Mouse (Mus musculus) left cerebral cortex, postnatal 4 days (tissue): ENCODE measurements around the gene Rpl23a. TPM values are rescaled to one million over a fixed set of nuclear protein-coding genes. Genes with fewer than 3 reads are reported as not detected.
"Not testable (repeated sequence)": the region's sequence is repeated elsewhere in the genome, so short reads cannot be mapped to it uniquely, and the experiment has no call there.

Experiments
- DNase-seq: peaks from one replicate; pipeline ENCODE4 v3.0.0-alpha.2; 2022
- intact Hi-C: fragments of 180-260 bp; cut with DNase I; formaldehyde crosslinking; loops from one replicate; pipeline ENCODE4 v1.15.1; 2025
- microRNA-seq: library from miRNA; unstranded; fragments of <30 nt; microRNA quantifications from one replicate; pipeline ENCODE4 v1.2.0, GENCODE M21; 2022
- total RNA-seq, 2 experiments: library from RNA; stranded (reverse); gene quantifications; 2 replicates each; pipeline ENCODE4 v1.2.3; 2021

Rpl23a gene
- total RNA-seq, 2 experiments from 2014 or later, result 1,093 to 1,122 TPM

DNA sequence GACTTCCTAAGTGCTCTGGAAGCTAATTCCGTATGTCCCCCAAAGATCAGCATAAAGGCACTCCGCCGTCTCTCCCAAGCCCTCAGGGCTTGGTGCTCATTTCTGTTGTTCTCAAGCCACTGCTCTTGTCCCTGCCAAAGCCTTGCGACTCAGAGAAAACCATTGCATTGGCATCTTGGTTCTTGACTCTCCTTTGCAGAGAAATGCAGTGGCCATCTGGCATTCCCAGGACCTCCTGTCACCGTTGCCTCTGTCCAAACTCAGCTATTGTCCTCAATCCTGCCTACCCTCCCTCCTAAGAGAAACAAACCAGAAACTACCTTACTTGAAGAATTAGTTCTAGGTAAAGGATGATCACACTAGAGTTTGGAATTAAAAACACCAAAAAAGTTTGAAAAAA lies 27.7 kb downstream of the Rpl23a start:
- intact Hi-C loops, result no loop called here
- DNase-seq, result no peak

DNA sequence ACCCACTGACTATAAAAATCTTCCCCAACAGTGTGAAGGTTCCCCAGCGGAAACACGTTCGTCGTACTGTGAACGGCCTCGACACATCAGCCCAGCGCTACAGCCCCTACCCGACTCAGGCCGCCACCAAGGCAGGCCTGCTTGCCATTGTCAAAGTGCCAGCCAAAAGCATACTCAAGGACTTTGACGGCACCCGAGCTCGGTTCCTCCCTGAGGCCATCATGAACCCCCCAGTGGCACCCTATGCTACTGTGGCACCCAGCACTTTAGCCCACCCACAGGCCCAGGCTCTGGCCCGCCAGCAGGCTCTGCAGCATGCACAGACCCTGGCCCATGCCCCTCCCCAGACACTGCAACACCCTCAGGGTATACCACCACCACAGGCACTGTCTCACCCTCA lies 29.6 kb downstream of the Rpl23a start:
- no peak for DNase-seq
- intact Hi-C loops, result no loop called here

GRCm38 (mm10) chr11:78152299-78153231 lies 30.8 kb downstream of the Rpl23a start:
- intact Hi-C loops, result no loop called here

DNA sequence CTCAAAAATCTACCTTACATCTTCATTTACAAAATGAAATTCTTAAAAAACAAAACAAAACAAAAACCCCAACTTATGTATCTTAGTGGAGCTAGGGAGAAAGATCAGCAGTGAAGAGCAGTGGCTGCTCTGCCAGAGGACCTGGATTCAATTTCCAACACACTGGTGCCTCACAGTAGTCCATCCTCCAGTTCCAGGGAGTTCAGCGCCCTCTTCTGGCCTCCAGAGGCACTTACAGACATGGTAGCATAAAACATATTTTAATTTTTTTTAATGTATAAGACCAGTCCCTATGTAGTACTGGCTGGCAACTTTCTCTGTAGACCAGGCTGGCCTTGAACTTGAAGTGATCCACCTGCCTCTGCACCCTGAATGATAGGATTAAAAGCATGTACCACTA lies 32.2 kb downstream of the Rpl23a start:
- intact Hi-C loops, result no loop called here
- DNase-seq, result no peak

More at GRCm38 (mm10) chr11:78152299-78153231, 30.8 kb downstream of the Rpl23a start:
- DNase-seq, result peak; percentile 97

DNA sequence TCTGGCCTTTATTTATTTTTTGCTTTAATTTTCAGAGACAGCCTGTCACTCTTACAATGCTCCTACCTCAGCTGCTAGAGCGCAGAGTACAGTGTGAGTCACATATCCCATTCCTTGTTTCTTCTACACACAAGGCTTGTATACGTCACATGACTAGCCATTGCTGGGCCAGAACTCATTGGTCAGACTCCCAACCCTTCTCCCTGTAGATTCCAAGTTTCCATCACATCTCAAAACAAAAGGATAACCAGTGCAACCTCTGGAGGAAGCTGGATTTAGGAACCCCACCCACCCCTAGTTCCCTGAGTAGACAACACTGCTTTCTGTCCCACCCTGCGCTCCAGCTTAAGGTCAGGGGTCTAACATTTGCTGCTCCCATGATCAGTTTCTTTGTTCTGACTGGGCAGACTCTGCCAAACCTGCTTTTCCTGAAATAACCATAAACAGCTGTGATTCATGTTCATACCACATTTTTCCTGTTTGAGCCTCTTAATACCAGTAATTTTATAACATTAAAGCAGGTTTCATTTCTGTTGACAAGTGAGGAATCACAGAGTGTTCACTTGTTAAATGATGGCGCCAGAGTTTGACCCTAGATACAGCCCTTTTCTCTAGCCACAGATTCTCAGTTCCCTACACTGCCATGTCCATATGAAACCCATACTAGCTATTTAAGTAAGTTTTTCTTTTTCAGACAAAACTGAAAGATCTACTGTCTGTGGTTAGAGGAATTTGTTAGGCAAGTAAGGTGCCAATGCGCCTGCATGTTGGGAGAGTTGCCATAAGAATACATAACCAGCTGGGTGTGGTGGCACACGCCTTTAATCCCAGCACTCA lies 36.5 kb downstream of the Rpl23a start:
- intact Hi-C loops, result no loop called here
- no peak for DNase-seq

- DNase-seq, result no peak
- intact Hi-C loops, result no loop called here
These were observed 37.2 kb downstream of the Rpl23a start for GRCm38 (mm10) chr11:78146168-78146567.

DNA sequence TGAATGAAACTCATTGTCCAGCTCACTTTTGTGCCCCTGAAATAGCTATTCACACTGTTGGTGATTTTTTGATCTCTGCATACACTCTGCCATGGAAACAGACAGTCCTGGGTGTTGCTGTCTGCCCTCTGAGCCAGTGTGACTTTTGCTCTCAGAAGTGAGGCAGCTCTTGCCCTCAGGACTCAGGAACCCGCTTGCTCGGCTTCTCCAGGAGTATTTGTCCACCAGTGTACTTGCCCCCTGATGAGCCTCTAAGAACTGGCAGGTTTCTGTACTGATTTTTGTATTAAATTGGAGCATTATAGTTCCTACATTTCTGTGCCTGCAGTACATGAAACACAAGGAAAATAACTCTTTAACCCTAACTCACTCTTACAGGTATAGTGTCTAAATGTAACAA lies 39.9 kb downstream of the Rpl23a start:
- no peak for DNase-seq
- intact Hi-C loops, result no loop called here

DNA sequence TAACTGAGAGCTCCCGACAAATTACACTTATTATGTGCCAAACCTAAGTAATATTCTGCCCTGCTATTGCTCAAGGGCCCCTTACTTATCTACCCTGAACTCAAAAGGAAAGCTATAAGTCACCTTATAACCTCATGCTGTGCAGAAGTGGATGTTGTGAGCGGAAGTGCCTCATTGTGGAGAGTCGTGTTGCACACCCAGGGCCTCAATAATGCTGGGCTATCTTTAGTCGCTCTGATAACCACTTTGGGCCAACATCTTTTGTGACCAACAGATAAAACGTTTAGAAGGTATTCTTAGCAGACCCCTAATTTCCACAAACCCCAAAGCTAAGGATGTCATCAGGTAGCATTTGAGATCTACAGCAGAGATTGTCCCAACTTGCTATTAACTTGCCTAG lies 42.7 kb downstream of the Rpl23a start:
- intact Hi-C loops, result no loop called here
- no peak for DNase-seq

DNA sequence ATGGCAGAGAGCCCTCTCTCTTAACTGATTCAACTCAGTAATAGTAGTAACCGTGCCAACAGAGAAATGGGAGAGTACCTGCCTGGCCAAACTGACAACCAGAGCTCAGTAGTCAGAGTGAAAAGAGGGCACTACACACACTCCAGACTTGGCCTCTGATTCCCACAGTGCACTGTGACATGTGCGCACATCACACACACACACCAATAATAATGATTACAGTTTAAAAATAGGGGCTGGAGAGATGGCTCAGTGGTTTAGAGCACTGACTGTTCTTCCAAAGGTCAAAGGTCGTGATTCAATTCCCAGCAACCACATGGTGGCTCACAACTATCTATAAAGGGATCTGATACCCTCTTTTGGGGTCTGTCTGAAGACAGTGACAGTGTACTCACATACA lies 45.4 kb downstream of the Rpl23a start:
- DNase-seq, result no peak
- intact Hi-C loops, result no loop called here

GRCm38 (mm10) chr11:78137584-78137983 lies 45.8 kb downstream of the Rpl23a start:
- no peak for DNase-seq
- intact Hi-C loops, result no loop called here

DNA sequence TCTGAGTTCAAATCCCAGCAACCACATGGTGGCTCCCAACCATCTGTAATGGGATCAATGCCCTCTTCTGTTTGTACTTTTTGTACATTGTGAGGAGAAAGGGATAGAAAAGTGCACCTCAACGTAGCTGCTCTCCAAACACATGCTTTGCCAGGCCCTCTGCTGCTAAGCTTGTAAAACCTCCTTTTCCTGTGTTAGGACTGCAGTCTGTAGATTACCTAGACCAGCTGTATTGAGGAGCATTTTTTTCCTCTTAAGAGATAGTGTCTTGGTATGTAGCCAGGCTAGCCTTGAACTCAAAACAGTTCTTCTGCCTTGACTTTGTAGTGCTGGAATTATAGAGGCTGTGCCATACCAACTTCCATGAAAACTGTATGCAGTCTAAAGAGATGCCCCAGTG lies 47.3 kb downstream of the Rpl23a start:
- no peak for DNase-seq
- intact Hi-C loops, result no loop called here

GRCm38 (mm10) chr11:78135314-78135713 lies 48.1 kb downstream of the Rpl23a start:
- DNase-seq, intact Hi-C loops: not testable (repeated sequence)

GRCm38 (mm10) chr11:78134344-78134743 lies 49.0 kb downstream of the Rpl23a start:
- intact Hi-C loops, result no loop called here
- no peak for DNase-seq

- DNase-seq, result no peak
- intact Hi-C loops, result no loop called here
These were observed 49.5 kb downstream of the Rpl23a start for GRCm38 (mm10) chr11:78133915-78134314.

Small RNA genes within 50 kb of the gene (microRNA-seq; reads per million reads assigned to microRNA genes)
- 1.2 reads per million for gene Mir7653

Other genes with a start within 250 kb of the Rpl23a start
- gene Phf12, start 200.8 kb downstream of the Rpl23a start, total RNA-seq, result 10 to 100 TPM; 62.0 to 63.9 TPM
- 10 to 100 TPM; 29.1 to 33.5 TPM for gene Dhrs13, start 151.3 kb downstream of the Rpl23a start, total RNA-seq
- gene Flot2, start 145.7 kb downstream of the Rpl23a start, total RNA-seq, result 100 to 1,000 TPM; 108 to 109 TPM
- gene Eral1, start 103.2 kb downstream of the Rpl23a start, total RNA-seq, result 10 to 100 TPM; 20.0 to 21.0 TPM
- gene Fam222b, start 88.9 kb downstream of the Rpl23a start, total RNA-seq, result 10 to 100 TPM; 26.9 TPM
- gene Traf4, start 18.0 kb downstream of the Rpl23a start, total RNA-seq, result 10 to 100 TPM; 74.4 to 79.6 TPM
- 1 to 10 TPM; 6.0 to 6.5 TPM for gene Nek8, start 6.9 kb downstream of the Rpl23a start, total RNA-seq
- gene Tlcd1, start 6.9 kb downstream of the Rpl23a start, total RNA-seq, result 10 to 100 TPM; 15.4 to 17.3 TPM
- gene Rab34, start 4.8 kb upstream of the Rpl23a start, total RNA-seq, result 10 to 100 TPM; 53.4 to 55.9 TPM
- gene Proca1, start 9.8 kb upstream of the Rpl23a start, total RNA-seq, result 1 to 10 TPM; 3.3 to 4.2 TPM
- 10 to 100 TPM; 50.2 to 58.7 TPM for gene Sdf2, start 62.2 kb upstream of the Rpl23a start, total RNA-seq
- gene Supt6, start 62.4 kb upstream of the Rpl23a start, total RNA-seq, result 10 to 100 TPM; 72.5 to 75.1 TPM
- gene 2610507B11Rik, start 78.2 kb upstream of the Rpl23a start, total RNA-seq, result 100 to 1,000 TPM; 111 to 113 TPM
- gene BC030499, start 107.3 kb upstream of the Rpl23a start, total RNA-seq, result 1 to 10 TPM in 1 of 2 experiments, under 1 TPM in 1; 0.72 to 1.1 TPM
- 1 to 10 TPM; 5.2 to 6.2 TPM for gene Spag5, start 117.9 kb upstream of the Rpl23a start, total RNA-seq
- gene Aldoc, start 139.4 kb upstream of the Rpl23a start, total RNA-seq, result 100 to 1,000 TPM; 109 to 113 TPM
- 10 to 100 TPM; 52.9 to 59.9 TPM for gene Pigs, start 144.8 kb upstream of the Rpl23a start, total RNA-seq
- gene Unc119, start 159.9 kb upstream of the Rpl23a start, total RNA-seq, result 10 to 100 TPM; 51.8 to 57.5 TPM
- not detected for gene Foxn1, start 203.0 kb upstream of the Rpl23a start, total RNA-seq
- gene Slc13a2, start 238.6 kb upstream of the Rpl23a start, total RNA-seq, result not detected